Mouse (Mus musculus): ENCODE results near the gene Rbm47. TPM values are rescaled to one million over a fixed set of nuclear protein-coding genes. Genes with fewer than 3 reads are reported as not detected.

Gene Rbm47
- polyA plus RNA-seq, 1 experiment from 2014 or later: 10.4 TPM

- Histone ChIP-seq H3K4me1 (ENCODE audit: control insufficient read depth, insufficient read depth, low read length) (no peaks in the 10 kb centered on the region; the same call in 1 of the 2 replicates), H3K4me3 (ENCODE audit: low read depth, low read length) (peak overlapping the region; percentile 45), H3K9me3 (ENCODE audit: control insufficient read depth, low read length) (no peaks in the 10 kb centered on the region), H3K27me3 (replicated peaks; ENCODE audit: control insufficient read depth, insufficient read depth, low read length) (peaks cover 12% of the 10 kb centered on the region; the same call in 1 of the 2 replicates), H3K27ac (replicated peaks; ENCODE audit: low read depth, low read length) (peak overlapping the region; percentile 84), H3K4me2 (ENCODE audit: low read depth, low read length) (peak overlapping the region; percentile 72), H3K9ac (ENCODE audit: low read depth, low read length) (peak overlapping the region; percentile 66), H3K36me3 (ENCODE audit: control insufficient read depth, insufficient read depth, low read length) (no peaks in the 10 kb centered on the region)
- DNase-seq (ENCODE audit: low spot score): peak; percentile 54
- WGBS: 8% methylated on average over 33 of the region's 37 CpGs
- ATAC-seq (ENCODE audit: low read depth): peak; percentile 58
These were observed 21.4 kb downstream of the Rbm47 start for GRCm38 (mm10) chr5:66151301-66152188.

- no peaks in the 10 kb centered on the region for H3K36me3 ChIP-seq (ENCODE audit: control insufficient read depth, insufficient read depth, low read length)
- H3K4me3 ChIP-seq (ENCODE audit: low read depth, low read length): peak overlapping the region; percentile 45
- no peaks in the 10 kb centered on the region; the same call in 1 of the 2 replicates for H3K4me1 ChIP-seq (ENCODE audit: control insufficient read depth, insufficient read depth, low read length)
- DNase-seq (ENCODE audit: low spot score) (peak; percentile 87), ATAC-seq (ENCODE audit: low read depth) (peak; percentile 93)
- H3K9me3 ChIP-seq (ENCODE audit: control insufficient read depth, low read length): no peaks in the 10 kb centered on the region
- H3K9ac ChIP-seq (ENCODE audit: low read depth, low read length): peak overlapping the region; percentile 66
- under 1% methylated on average over 39 of the region's 43 CpGs for WGBS
- H3K27ac ChIP-seq (replicated peaks; ENCODE audit: low read depth, low read length): peak overlapping the region; percentile 84
- peak overlapping the region; percentile 72 for H3K4me2 ChIP-seq (ENCODE audit: low read depth, low read length)
- peaks cover 12% of the 10 kb centered on the region; the same call in 1 of the 2 replicates for H3K27me3 ChIP-seq (replicated peaks; ENCODE audit: control insufficient read depth, insufficient read depth, low read length)
These were observed 22.1 kb downstream of the Rbm47 start for GRCm38 (mm10) chr5:66150706-66151300.

GRCm38 (mm10) chr5:66150106-66150705 is 22.7 kb downstream of the Rbm47 start:
- H3K36me3 ChIP-seq (ENCODE audit: control insufficient read depth, insufficient read depth, low read length): no peaks in the 10 kb centered on the region
- H3K9ac ChIP-seq (ENCODE audit: low read depth, low read length): peak overlapping the region; percentile 66
- H3K9me3 ChIP-seq (ENCODE audit: control insufficient read depth, low read length): no peaks in the 10 kb centered on the region
- peak overlapping the region; percentile 72 for H3K4me2 ChIP-seq (ENCODE audit: low read depth, low read length)
- peaks cover 12% of the 10 kb centered on the region; the same call in 1 of the 2 replicates for H3K27me3 ChIP-seq (replicated peaks; ENCODE audit: control insufficient read depth, insufficient read depth, low read length)
- WGBS: 1% methylated on average over 18 of the region's 18 CpGs
- H3K27ac ChIP-seq (replicated peaks; ENCODE audit: low read depth, low read length): peak overlapping the region; percentile 78
- ATAC-seq (ENCODE audit: low read depth) (no peak), DNase-seq (ENCODE audit: low spot score) (no peak)
- peak overlapping the region; percentile 45 for H3K4me3 ChIP-seq (ENCODE audit: low read depth, low read length)
- H3K4me1 ChIP-seq (ENCODE audit: control insufficient read depth, insufficient read depth, low read length): no peaks in the 10 kb centered on the region; the same call in 1 of the 2 replicates

- Histone ChIP-seq H3K4me3 (ENCODE audit: low read depth, low read length) (peak overlapping the region; percentile 45), H3K27me3 (replicated peaks; ENCODE audit: control insufficient read depth, insufficient read depth, low read length) (peaks cover 12% of the 10 kb centered on the region; the same call in 1 of the 2 replicates), H3K4me1 (ENCODE audit: control insufficient read depth, insufficient read depth, low read length) (no peaks in the 10 kb centered on the region; the same call in 1 of the 2 replicates), H3K36me3 (ENCODE audit: control insufficient read depth, insufficient read depth, low read length) (no peaks in the 10 kb centered on the region), H3K9ac (ENCODE audit: low read depth, low read length) (0 out of 2 replicates have a peak overlapping the region, but pooled peaks have one; percentile 66), H3K4me2 (ENCODE audit: low read depth, low read length) (peak overlapping the region; percentile 72), H3K9me3 (ENCODE audit: control insufficient read depth, low read length) (no peaks in the 10 kb centered on the region), H3K27ac (replicated peaks; ENCODE audit: low read depth, low read length) (no peak overlapping the region)
- ATAC-seq (ENCODE audit: low read depth) (no peak), DNase-seq (ENCODE audit: low spot score) (no peak)
- 26% methylated on average over 3 of the region's 3 CpGs for WGBS
These were observed 23.3 kb downstream of the Rbm47 start for GRCm38 (mm10) chr5:66149571-66149970.

- Histone ChIP-seq H3K9ac (ENCODE audit: low read depth, low read length) (no peak overlapping the region), H3K27ac (replicated peaks; ENCODE audit: low read depth, low read length) (no peak overlapping the region), H3K4me2 (ENCODE audit: low read depth, low read length) (peak overlapping the region; percentile 72; the same call in 1 of the 2 replicates), H3K27me3 (replicated peaks; ENCODE audit: control insufficient read depth, insufficient read depth, low read length) (peaks cover 12% of the 10 kb centered on the region; the same call in 1 of the 2 replicates), H3K4me1 (ENCODE audit: control insufficient read depth, insufficient read depth, low read length) (no peaks in the 10 kb centered on the region; the same call in 1 of the 2 replicates), H3K4me3 (ENCODE audit: low read depth, low read length) (0 out of 2 replicates have a peak overlapping the region, but pooled peaks have one; percentile 45), H3K36me3 (ENCODE audit: control insufficient read depth, insufficient read depth, low read length) (no peaks in the 10 kb centered on the region), H3K9me3 (ENCODE audit: control insufficient read depth, low read length) (no peaks in the 10 kb centered on the region)
- DNase-seq (ENCODE audit: low spot score) (no peak), ATAC-seq (ENCODE audit: low read depth) (no peak)
- 63% methylated on average over 2 of the region's 2 CpGs for WGBS
These were observed 23.8 kb downstream of the Rbm47 start for GRCm38 (mm10) chr5:66149111-66149510.

- H3K27ac ChIP-seq (replicated peaks; ENCODE audit: low read depth, low read length): no peak overlapping the region
- no peak overlapping the region for H3K4me3 ChIP-seq (ENCODE audit: low read depth, low read length)
- H3K36me3 ChIP-seq (ENCODE audit: control insufficient read depth, insufficient read depth, low read length): no peaks in the 10 kb centered on the region
- no peak for ATAC-seq (ENCODE audit: low read depth)
- WGBS: 94% methylated on average over 3 of the region's 3 CpGs
- no peaks in the 10 kb centered on the region; the same call in 1 of the 2 replicates for H3K4me1 ChIP-seq (ENCODE audit: control insufficient read depth, insufficient read depth, low read length)
- no peak overlapping the region for H3K9ac ChIP-seq (ENCODE audit: low read depth, low read length)
- H3K9me3 ChIP-seq (ENCODE audit: control insufficient read depth, low read length): no peaks in the 10 kb centered on the region
- no peak overlapping the region for H3K4me2 ChIP-seq (ENCODE audit: low read depth, low read length)
- no peak for DNase-seq (ENCODE audit: low spot score)
- peaks cover 12% of the 10 kb centered on the region; the same call in 1 of the 2 replicates for H3K27me3 ChIP-seq (replicated peaks; ENCODE audit: control insufficient read depth, insufficient read depth, low read length)
These were observed 25.6 kb downstream of the Rbm47 start for GRCm38 (mm10) chr5:66147313-66147712.

- H3K4me2 ChIP-seq (ENCODE audit: low read depth, low read length): no peak overlapping the region
- ATAC-seq (ENCODE audit: low read depth): no peak
- no peak overlapping the region for H3K27ac ChIP-seq (replicated peaks; ENCODE audit: low read depth, low read length)
- H3K9ac ChIP-seq (ENCODE audit: low read depth, low read length): no peak overlapping the region
- WGBS: 86% methylated on average over 5 of the region's 5 CpGs
- peaks cover 12% of the 10 kb centered on the region; the same call in 1 of the 2 replicates for H3K27me3 ChIP-seq (replicated peaks; ENCODE audit: control insufficient read depth, insufficient read depth, low read length)
- DNase-seq (ENCODE audit: low spot score): no peak
- H3K9me3 ChIP-seq (ENCODE audit: control insufficient read depth, low read length): no peaks in the 10 kb centered on the region
- H3K36me3 ChIP-seq (ENCODE audit: control insufficient read depth, insufficient read depth, low read length): no peaks in the 10 kb centered on the region
- no peaks in the 10 kb centered on the region; the same call in 1 of the 2 replicates for H3K4me1 ChIP-seq (ENCODE audit: control insufficient read depth, insufficient read depth, low read length)
- no peak overlapping the region for H3K4me3 ChIP-seq (ENCODE audit: low read depth, low read length)
These were observed 27.3 kb downstream of the Rbm47 start for GRCm38 (mm10) chr5:66145583-66145982.
